ENCODE assay signal across 8 mouse cellular contexts in the genomic region with DNA sequence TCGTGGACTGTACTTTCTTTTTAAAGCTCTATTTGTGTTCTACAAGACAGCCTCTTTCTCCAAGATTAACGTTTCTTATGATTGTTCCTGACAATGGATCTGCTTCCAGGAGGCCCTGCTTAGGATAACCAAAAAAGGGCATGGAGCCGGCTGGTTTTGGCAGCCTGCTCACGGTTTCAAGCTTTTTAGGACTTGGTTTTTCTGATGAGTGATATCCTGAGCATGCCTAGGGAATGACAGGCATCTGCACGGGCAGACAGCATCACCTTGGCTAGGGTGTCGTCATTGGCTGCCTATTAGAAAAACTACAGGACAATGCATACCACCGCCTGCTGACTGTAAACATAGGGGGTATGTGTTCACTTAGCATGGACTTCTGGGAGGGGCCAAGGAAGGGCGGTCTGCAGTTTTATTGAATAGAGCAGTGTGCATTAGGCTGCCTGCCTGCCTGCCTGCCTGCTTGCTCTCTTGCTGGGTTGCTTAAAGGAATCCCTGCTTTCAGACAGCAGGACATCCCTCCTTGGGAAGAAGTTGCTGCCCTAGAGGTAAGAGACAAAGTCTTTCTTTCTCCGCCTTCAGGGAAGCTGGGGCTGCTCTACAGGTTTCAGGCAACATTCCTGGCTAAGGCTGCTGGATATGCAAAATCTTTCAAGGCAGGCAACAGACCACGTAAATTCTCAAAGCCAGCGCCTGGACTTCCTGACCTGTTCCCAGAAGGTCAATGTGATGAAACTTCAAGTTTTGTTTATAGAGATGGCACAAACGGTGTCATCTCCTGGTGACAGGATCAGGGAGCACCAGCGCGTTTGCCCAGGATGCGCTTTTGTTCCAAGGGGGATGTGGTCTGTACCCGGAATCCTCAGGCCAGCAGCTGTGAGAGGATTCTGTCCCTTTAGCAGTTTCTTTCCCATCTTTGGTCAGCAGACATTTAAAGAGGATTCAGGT. TPM values are rescaled to one million over a fixed set of nuclear protein-coding genes. Genes with fewer than 3 reads are reported as not detected.
DNase-seq lines count a peak whose midpoint lies in the region; ATAC-seq and TF ChIP-seq lines count a peak whose summit lies in the region.

A gene (plus strand): TSS at position 380 of the 945 bp plus-strand sequence.

- H3K4me3 ChIP-seq in CH12.LX (replicated peaks in 1 of 3; ENCODE audit: low read depth in 2 of 3, low read length in 2 of 3, poor library complexity in 1 of 3) = no peak within 1 kb of the TSS
- peak within 1 kb of the TSS; percentile 30 for H3K4me3 ChIP-seq in hindbrain, postnatal 0 days (ENCODE audit: low read length)
- H3K4me3 ChIP-seq in limb, embryonic 10.5 days = peak within 1 kb of the TSS; percentile 40
- H3K4me3 ChIP-seq in midbrain, embryonic 14.5 days (replicated peaks; ENCODE audit: low read depth, low read length) = 0 out of 2 replicates have a peak within 1 kb of the TSS, but pooled peaks have one; percentile 16

- no peaks in the 10 kb centered on the region for H3K9me3 ChIP-seq in CH12.LX (replicated peaks; ENCODE audit: low read length)
- H3K9me3 ChIP-seq in hindbrain, postnatal 0 days (ENCODE audit: low read length) = no peaks in the 10 kb centered on the region
- H3K9me3 ChIP-seq in limb, embryonic 10.5 days (replicated peaks) = no peaks in the 10 kb centered on the region
- H3K9me3 ChIP-seq in midbrain, embryonic 14.5 days (ENCODE audit: control insufficient read depth, low read length) = no peaks in the 10 kb centered on the region

- TF ChIP-seq CTCF in CH12.LX (conservative IDR thresholded peaks at IDR 0.05 in 1 of 2, IDR thresholded peaks at IDR 0.05 in 1 of 2; ENCODE audit: low read depth in 2 of 2, low read length in 2 of 2) = no peak
- no peak for TF ChIP-seq CTCF in hindbrain, postnatal 0 days (IDR thresholded peaks at IDR 0.05; ENCODE audit: low read depth)

- no peak for DNase-seq in CH12.LX (ENCODE audit: extremely low read depth)
- DNase-seq in adrenal gland, postnatal 25 days = no peak
- peak; percentile 28 for DNase-seq in gastrocnemius, postnatal 10 days
- DNase-seq in hindbrain, postnatal 0 days (ENCODE audit: low spot score) = peak; percentile 21
- DNase-seq in limb, embryonic 10.5 days (ENCODE audit: low spot score) = peak; percentile 59
- DNase-seq in midbrain, embryonic 14.5 days = peak; percentile 46
- DNase-seq in natural killer cell, adult 2 months (ENCODE audit: low spot score in 2 of 2) = no peak
- DNase-seq in spleen, postnatal 4 days (ENCODE audit: low spot score in 2 of 2) = no peak

- peak within 1 kb of the TSS; percentile 56; the same call in 1 of the 2 replicates for H3K4me2 ChIP-seq in CH12.LX (ENCODE audit: insufficient read depth, low read depth, poor library complexity, severe bottlenecking)
- peak within 1 kb of the TSS; percentile 54 for H3K4me2 ChIP-seq in hindbrain, postnatal 0 days (ENCODE audit: low read depth, low read length)
- H3K4me2 ChIP-seq in midbrain, embryonic 14.5 days (ENCODE audit: low read length) = peak within 1 kb of the TSS; percentile 42

- TF ChIP-seq POLR2A in CH12.LX (IDR thresholded peaks at IDR 0.05; ENCODE audit: low read depth, low read length) = no peak

- no peak for TF ChIP-seq RAD21 in CH12.LX (IDR thresholded peaks at IDR 0.05; ENCODE audit: low read depth, low read length)

- dilution Hi-C loops in CH12.LX (cut with MboI; ENCODE audit: extremely low pct_ligation_motif_present, extremely low pct_unique_long_range_greater_than_20kb, low sequenced_read_pairs) = no loop called here

- in situ Hi-C loops in CH12.LX (cut with MboI; ENCODE audit: low pct_ligation_motif_present, low pct_unique_long_range_greater_than_20kb, low sequenced_read_pairs) = no loop called here

- H3K4me1 ChIP-seq in CH12.LX (ENCODE audit: control insufficient read depth in 1 of 2, insufficient read depth in 2 of 2) = peaks cover 0 to 3% of the 10 kb centered on the region in 2 experiments; a peak in 1 of 4 replicates
- peaks cover 7% of the 10 kb centered on the region; the same call in 1 of the 2 replicates for H3K4me1 ChIP-seq in hindbrain, postnatal 0 days (ENCODE audit: insufficient read depth, low read length)
- peaks cover 51% of the 10 kb centered on the region for H3K4me1 ChIP-seq in limb, embryonic 10.5 days
- H3K4me1 ChIP-seq in midbrain, embryonic 14.5 days (ENCODE audit: control insufficient read depth, insufficient read depth, low read length) = peaks cover 9% of the 10 kb centered on the region; the same call in 1 of the 2 replicates

- peak; percentile 70 for ATAC-seq in hindbrain, postnatal 0 days
- ATAC-seq in midbrain, embryonic 14.5 days (ENCODE audit: low FRiP score, low TSS enrichment) = no peak

- no peak within 1 kb of the TSS for H3K9ac ChIP-seq in CH12.LX (ENCODE audit: insufficient read depth, low read depth)
- no peak within 1 kb of the TSS for H3K9ac ChIP-seq in hindbrain, postnatal 0 days (replicated peaks; ENCODE audit: low read length)
- no peak within 1 kb of the TSS for H3K9ac ChIP-seq in midbrain, embryonic 14.5 days (replicated peaks; ENCODE audit: low read length)

- H3K27me3 ChIP-seq in CH12.LX (replicated peaks) = no peaks in the 10 kb centered on the region
- H3K27me3 ChIP-seq in hindbrain, postnatal 0 days (ENCODE audit: insufficient read depth, low read length) = no peaks in the 10 kb centered on the region
- H3K27me3 ChIP-seq in limb, embryonic 10.5 days (ENCODE audit: low read depth, poor library complexity, severe bottlenecking) = no peaks in the 10 kb centered on the region
- 0 out of 2 replicates have a peak, but pooled peaks cover 3% of the 10 kb centered on the region for H3K27me3 ChIP-seq in midbrain, embryonic 14.5 days (ENCODE audit: control insufficient read depth, insufficient read depth, low read length)

- no peaks in the 10 kb centered on the region for H3K79me2 ChIP-seq in CH12.LX (replicated peaks; ENCODE audit: control insufficient read depth, extremely low read depth, insufficient read depth, poor library complexity, severe bottlenecking)

- 8% methylated on average over 16 of the region's 16 CpGs for WGBS in hindbrain, postnatal 0 days
- WGBS in limb, embryonic 10.5 days = 21% methylated on average over 16 of the region's 16 CpGs
- WGBS in midbrain, embryonic 14.5 days = 6% methylated on average over 16 of the region's 16 CpGs

- no peak within 1 kb of the TSS for H3K27ac ChIP-seq in CH12.LX (ENCODE audit: insufficient read depth, low read depth)
- peak within 1 kb of the TSS; percentile 26; the same call in 1 of the 2 replicates for H3K27ac ChIP-seq in hindbrain, postnatal 0 days
- H3K27ac ChIP-seq in limb, embryonic 10.5 days = peak within 1 kb of the TSS; percentile 84
- H3K27ac ChIP-seq in midbrain, embryonic 14.5 days (replicated peaks; ENCODE audit: low read depth, low read length) = no peak within 1 kb of the TSS

- no peak for TF ChIP-seq EP300 in CH12.LX (IDR thresholded peaks at IDR 0.05; ENCODE audit: low read length)

- no peaks in the 10 kb centered on the region for H3K36me3 ChIP-seq in CH12.LX (replicated peaks in 1 of 2; ENCODE audit: control insufficient read depth in 1 of 2, insufficient read depth in 1 of 2, low read length in 1 of 2)
- H3K36me3 ChIP-seq in hindbrain, postnatal 0 days (ENCODE audit: insufficient read depth, low read length) = no peaks in the 10 kb centered on the region
- no peaks in the 10 kb centered on the region for H3K36me3 ChIP-seq in limb, embryonic 10.5 days
- H3K36me3 ChIP-seq in midbrain, embryonic 14.5 days (ENCODE audit: control insufficient read depth, insufficient read depth, low read length) = no peaks in the 10 kb centered on the region

TF ChIP-seq in CH12.LX, 34 proteins besides CTCF, POLR2A, EP300 and RAD21:
- TF ChIP-seq POLR2AphosphoS2 (IDR thresholded peaks at IDR 0.05; ENCODE audit: low read depth, low read length) (no peak), ELF1 (IDR thresholded peaks at IDR 0.05; ENCODE audit: low read depth, low read length) (no peak), SMC3 (IDR thresholded peaks at IDR 0.05; ENCODE audit: low read depth, low read length) (no peak), IRF4 (IDR thresholded peaks at IDR 0.05; ENCODE audit: low read depth, low read length) (no peak), SIN3A (IDR thresholded peaks at IDR 0.05; ENCODE audit: low read length) (no peak)
TF ChIP-seq in CH12.LX: peak in this region for 0.

RNA-seq across cellular contexts. Expression of the gene that starts here (rescaled TPM):
- total RNA-seq in CH12.LX (2012; rRNA removed) (0.38 and 0.55 TPM in 2 replicates), CH12.LX (2014; rRNA removed) (0.97 and 1.1 TPM in 2 replicates)
- polyA plus RNA-seq in CH12.LX (2012; ENCODE audit: insufficient read length, low read depth) = 4.0 and 5.8 TPM in 2 replicates
- total RNA-seq in adrenal gland, postnatal 25 days (2021) = 58.7 and 73.2 TPM in 2 replicates
- total RNA-seq in gastrocnemius, postnatal 10 days (2021) = 10 to 100 TPM; 70.2 to 87.0 TPM
- 27.6 and 28.1 TPM in 2 replicates for total RNA-seq in hindbrain, postnatal 0 days (2014; rRNA removed)
- polyA plus RNA-seq in hindbrain, postnatal 0 days (2015; fragmentation: Nextera tagmentation; extraction: Ambion mirVana) = 59.0 and 67.6 TPM in 2 replicates
- 89.4 and 131 TPM in 2 replicates for polyA plus RNA-seq in limb, embryonic 10.5 days (2016; fragmentation: Nextera tagmentation; extraction: Ambion mirVana)
- 26.9 and 50.0 TPM in 2 replicates for polyA plus RNA-seq in midbrain, embryonic 14.5 days (2014; fragmentation: Nextera tagmentation; extraction: Ambion mirVana)

Comparison
In these comparisons a context has a peak if more than half of its experiments do, and no peak if none do; other contexts are left out.
1. RNA of the gene that starts here (total RNA-seq): 70.2 to 87.0 TPM in gastrocnemius, postnatal 10 days, 58.7 to 73.2 TPM in adrenal gland, postnatal 25 days and 27.6 to 28.1 TPM in hindbrain, postnatal 0 days; 0.38 to 1.1 TPM in CH12.LX; every median in the first group is over 10 times any median in the second.
2. DNase-seq: peak in gastrocnemius, postnatal 10 days (single experiment), hindbrain, postnatal 0 days (single experiment), limb, embryonic 10.5 days (single experiment) and midbrain, embryonic 14.5 days (single experiment); none in CH12.LX (single experiment), adrenal gland, postnatal 25 days (single experiment), natural killer cell, adult 2 months (0 of 2) and spleen, postnatal 4 days (0 of 2).
3. H3K27ac ChIP-seq: peak in hindbrain, postnatal 0 days (single experiment) and limb, embryonic 10.5 days (single experiment); none in CH12.LX (single experiment) and midbrain, embryonic 14.5 days (single experiment).
4. H3K4me3 ChIP-seq: peak in hindbrain, postnatal 0 days (single experiment), limb, embryonic 10.5 days (single experiment) and midbrain, embryonic 14.5 days (single experiment); none in CH12.LX (0 of 3).
5. Peak in every context shown above with its lines, with median percentiles within 50 percentile points of each other: H3K4me2 ChIP-seq.